Comparison of ENCODE assay signal across 8 mouse cellular contexts in the genomic region with DNA sequence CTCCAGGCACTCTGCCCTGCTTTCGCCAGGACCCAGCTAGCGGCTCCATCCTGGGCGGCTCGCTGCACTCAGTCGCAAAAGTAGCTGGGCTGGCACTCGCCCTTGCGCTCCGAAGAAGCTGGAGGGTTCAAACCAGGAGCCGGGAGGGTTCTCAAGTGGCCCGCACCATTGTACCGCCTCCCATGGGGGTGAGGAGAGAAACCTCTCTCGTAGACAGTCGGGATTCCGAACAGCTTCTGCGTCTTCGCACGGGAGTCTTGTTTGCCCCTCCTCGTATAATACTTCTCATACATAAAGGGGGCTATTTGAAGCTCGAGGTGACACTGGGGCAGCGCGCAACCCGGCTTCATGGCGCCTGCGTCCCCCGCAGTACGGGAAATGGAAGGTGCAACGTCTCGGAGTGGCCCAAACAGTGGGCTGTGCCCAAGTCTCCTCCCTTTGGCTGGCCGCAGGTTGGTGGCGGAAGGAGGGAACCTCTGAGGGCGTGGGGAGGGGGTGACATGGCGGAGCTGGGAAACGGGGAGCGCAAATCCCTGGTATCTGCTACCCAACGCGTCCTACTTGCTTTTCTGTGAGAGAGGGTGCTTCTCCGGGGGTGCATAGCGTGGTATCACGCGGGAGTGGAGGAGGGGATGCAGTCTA. TPM values are rescaled to one million over a fixed set of nuclear protein-coding genes. Genes with fewer than 3 reads are reported as not detected.
DNase-seq lines count a peak whose midpoint lies in the region; ATAC-seq and TF ChIP-seq lines count a peak whose summit lies in the region.

A gene (plus strand): TSS at position 124 of the 642 bp plus-strand sequence.

- peak within 1 kb of the TSS; percentile 86 for H3K4me2 ChIP-seq in forebrain, postnatal 0 days (ENCODE audit: low read depth)
- peak within 1 kb of the TSS; percentile 89 for H3K4me2 ChIP-seq in lung, embryonic 15.5 days

- H3K36me3 ChIP-seq in ES-E14 (ENCODE audit: control insufficient read depth, insufficient read depth, low read length, poor library complexity, severe bottlenecking): peaks cover 7% of the 10 kb centered on the region; the same call in 1 of the 2 replicates
- H3K36me3 ChIP-seq in forebrain, postnatal 0 days (ENCODE audit: insufficient read depth): peaks cover 7% of the 10 kb centered on the region; the same call in 1 of the 2 replicates
- 0 out of 2 replicates have a peak, but pooled peaks cover 3% of the 10 kb centered on the region for H3K36me3 ChIP-seq in lung, embryonic 15.5 days

- in situ Hi-C loops in ES-E14 (cut with MboI; ENCODE audit: low sequenced_read_pairs in 2 of 2, unreplicated experiment in 2 of 2): no loop called here

- peak within 1 kb of the TSS; percentile 80 to 83 for H3K4me3 ChIP-seq in ES-E14 (ENCODE audit: insufficient read depth in 1 of 2, low read depth in 1 of 2, low read length in 2 of 2, poor library complexity in 1 of 2, severe bottlenecking in 1 of 2)
- H3K4me3 ChIP-seq in forebrain, postnatal 0 days (ENCODE audit: low read depth, low read length): peak within 1 kb of the TSS; percentile 68
- peak within 1 kb of the TSS; percentile 69 for H3K4me3 ChIP-seq in lung, embryonic 15.5 days

- H3K4me1 ChIP-seq in ES-E14 (ENCODE audit: control insufficient read depth in 2 of 2, insufficient read depth in 2 of 2, low read length in 2 of 2, poor library complexity in 1 of 2): peaks cover 0 to 17% of the 10 kb centered on the region in 2 experiments; a peak in 2 of 4 replicates
- H3K4me1 ChIP-seq in forebrain, postnatal 0 days (ENCODE audit: insufficient read depth): peaks cover 14% of the 10 kb centered on the region; the same call in 1 of the 2 replicates
- H3K4me1 ChIP-seq in lung, embryonic 15.5 days: peaks cover 68% of the 10 kb centered on the region

- peaks cover 6% of the 10 kb centered on the region; the same call in 1 of the 2 replicates for H3K27me3 ChIP-seq in forebrain, postnatal 0 days (ENCODE audit: insufficient read depth, low read length)
- peaks cover 18% of the 10 kb centered on the region; the same call in 1 of the 2 replicates for H3K27me3 ChIP-seq in lung, embryonic 15.5 days

- H3K27ac ChIP-seq in ES-E14 (ENCODE audit: insufficient read depth, low read depth, low read length, poor library complexity, severe bottlenecking): peak within 1 kb of the TSS; percentile 91
- peak within 1 kb of the TSS; percentile 94 for H3K27ac ChIP-seq in forebrain, postnatal 0 days (ENCODE audit: low read depth, low read length)
- H3K27ac ChIP-seq in lung, embryonic 15.5 days: peak within 1 kb of the TSS; percentile 99

- ATAC-seq in forebrain, postnatal 0 days: peak; percentile 87
- ATAC-seq in lung, embryonic 15.5 days (ENCODE audit: borderline replicate concordance, extremely low read depth, low FRiP score, low TSS enrichment): peak; percentile 72

- no peak for TF ChIP-seq CTCF in forebrain, postnatal 0 days (IDR thresholded peaks at IDR 0.05; ENCODE audit: low read depth)

- H3K9me3 ChIP-seq in ES-E14 (ENCODE audit: control insufficient read depth, insufficient read depth, low read depth, low read length): no peaks in the 10 kb centered on the region
- no peaks in the 10 kb centered on the region for H3K9me3 ChIP-seq in forebrain, postnatal 0 days (ENCODE audit: low read length)
- no peaks in the 10 kb centered on the region for H3K9me3 ChIP-seq in lung, embryonic 15.5 days

- peak within 1 kb of the TSS; percentile 81 for H3K9ac ChIP-seq in ES-E14 (ENCODE audit: insufficient read depth, low read depth, low read length, poor library complexity, severe bottlenecking)
- H3K9ac ChIP-seq in forebrain, postnatal 0 days: peak within 1 kb of the TSS; percentile 72
- peak within 1 kb of the TSS; percentile 51 for H3K9ac ChIP-seq in lung, embryonic 15.5 days

- WGBS in forebrain, postnatal 0 days: under 1% methylated on average over 40 of the region's 40 CpGs
- WGBS in lung, embryonic 15.5 days: under 1% methylated on average over 40 of the region's 40 CpGs

- DNase-seq in ES-E14 (ENCODE audit: low read depth, low spot score): peak; percentile 78
- DNase-seq in cerebellum, adult 18-20 months: peak; percentile 89 to 92
- DNase-seq in forebrain, postnatal 0 days: peak; percentile 94
- peak; percentile 90 for DNase-seq in heart, postnatal 4 days
- DNase-seq in layer of hippocampus, adult 8-10 months (ENCODE audit: low spot score in 2 of 2): peak; percentile 87 to 92
- peak; percentile 87 for DNase-seq in ovary, adult 18-20 months (ENCODE audit: low spot score)
- peak; percentile 87 for DNase-seq in thymus, postnatal 0 days (ENCODE audit: low spot score)

TF ChIP-seq in ES-E14, 5 proteins besides CTCF, POLR2A, EP300 and RAD21:
- TF ChIP-seq HCFC1 (IDR thresholded peaks at IDR 0.05; ENCODE audit: borderline replicate concordance, insufficient read depth, low read length) (0 out of 2 replicates have a peak, but pooled peaks have one; percentile 5), ZC3H11A (IDR thresholded peaks at IDR 0.05; ENCODE audit: borderline replicate concordance, low read depth, low read length) (no peak), ZNF384 (IDR thresholded peaks at IDR 0.05; ENCODE audit: low read depth, low read length) (no peak), MAFK (IDR thresholded peaks at IDR 0.05; ENCODE audit: insufficient read depth, low read depth, low read length) (no peak), CHD2 (IDR thresholded peaks at IDR 0.05; ENCODE audit: low read depth, low read length) (no peak)

RNA-seq across cellular contexts. Expression of the gene that starts here (rescaled TPM):
- total RNA-seq in ES-E14 (2012; rRNA removed): 15.1 and 18.8 TPM in 2 replicates
- 85.9 and 92.5 TPM in 2 replicates for total RNA-seq in forebrain, postnatal 0 days (2014; rRNA removed)
- 3.3 and 3.5 TPM in 2 replicates for polyA plus RNA-seq in forebrain, postnatal 0 days (2015; fragmentation: Nextera tagmentation; extraction: Ambion mirVana)
- total RNA-seq in heart, postnatal 4 days (2021): 10 to 100 TPM; 21.9 to 24.9 TPM
- 10 to 100 TPM; 23.1 to 38.1 (median 30.3) TPM for total RNA-seq in layer of hippocampus, adult 8-10 months (2022)
- polyA plus RNA-seq in lung, embryonic 15.5 days (2015; fragmentation: Nextera tagmentation; extraction: Ambion mirVana): 3.3 and 4.1 TPM in 2 replicates
- 3.0 and 4.1 TPM in 2 replicates for polyA plus RNA-seq in thymus, postnatal 0 days (2015; fragmentation: Nextera tagmentation; extraction: Ambion mirVana)

Comparison
In these comparisons a context has a peak if more than half of its experiments do, and no peak if none do; other contexts are left out.
1. Peak in every context shown above with its lines: DNase-seq, ATAC-seq, H3K4me3 ChIP-seq and H3K27ac ChIP-seq.